Mouse (Mus musculus) layer of hippocampus, adult 18-20 months (tissue): ENCODE results near the gene Chd1l. TPM values are rescaled to one million over a fixed set of nuclear protein-coding genes. Genes with fewer than 3 reads are reported as not detected.

ENCODE experiments used
- DNase-seq, 2 experiments: peaks; one replicate each; pipeline ENCODE4 v3.0.0; 2022; ENCODE audit warnings: low spot score in 2 of 2
- total RNA-seq, 2 experiments: library from RNA; stranded (reverse); gene quantifications; 2 replicates each; pipeline ENCODE4 v1.2.3; 2021

Chd1l gene
- total RNA-seq, 2 experiments from 2014 or later, result 10.8 to 11.6 TPM

DNA sequence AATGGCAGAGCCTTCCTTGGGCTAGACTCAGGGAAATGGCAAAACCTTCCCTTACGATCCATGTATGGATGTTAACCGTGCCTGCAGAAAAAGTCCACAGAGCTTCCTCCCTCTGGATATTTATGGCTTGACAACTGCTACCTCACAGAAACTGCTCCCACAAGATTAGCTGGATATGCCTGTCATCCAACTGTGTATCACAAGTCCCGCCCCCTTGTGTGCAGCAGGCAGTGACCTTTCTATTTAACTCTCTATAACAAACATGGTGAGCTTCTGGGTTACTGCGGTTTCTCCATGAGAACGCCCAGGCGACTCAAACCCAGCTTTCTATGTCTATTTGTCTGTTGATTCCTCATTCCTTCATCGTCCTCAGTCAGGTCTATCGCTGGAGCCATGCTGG, 7.9 kb upstream of the Chd1l start:
- DNase-seq, result no peak

DNA sequence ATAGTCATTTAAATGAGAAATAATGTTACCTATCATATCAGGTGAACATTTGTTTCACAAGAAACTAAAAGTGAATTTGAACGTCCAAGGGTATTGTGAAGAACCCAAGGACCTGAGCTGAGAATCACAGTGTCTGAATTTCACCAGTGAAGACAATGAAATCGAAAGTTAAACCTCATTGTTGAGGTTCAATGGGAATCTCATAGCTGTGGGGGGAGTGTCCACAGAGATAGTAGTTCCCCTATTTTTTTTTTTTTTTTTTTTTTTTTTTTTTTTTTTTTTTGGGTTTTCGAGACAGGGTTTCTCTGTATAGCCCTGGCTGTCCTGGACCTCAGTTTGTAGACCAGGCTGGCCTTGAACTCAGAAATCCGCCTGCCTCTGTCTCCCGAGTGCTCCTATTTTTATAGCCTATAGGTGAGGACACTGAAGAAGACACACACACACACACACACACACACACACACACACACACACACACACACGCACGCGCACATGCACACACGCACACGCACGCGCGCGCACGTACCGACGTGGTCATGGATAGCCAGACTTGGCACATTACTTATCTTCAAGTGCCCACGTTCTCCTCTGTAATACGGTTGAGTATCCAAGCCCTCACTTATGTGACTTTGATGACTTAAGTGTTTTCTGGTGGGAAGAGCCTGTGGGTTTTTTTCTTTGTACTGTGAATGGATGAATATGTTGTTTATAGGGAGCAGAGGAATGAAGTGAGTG, 7.3 kb upstream of the Chd1l start:
- DNase-seq, result no peak

- DNase-seq, result no peak
Observed at GRCm38 (mm10) chr3:97615933-97616332, 5.9 kb upstream of the Chd1l start.

DNA sequence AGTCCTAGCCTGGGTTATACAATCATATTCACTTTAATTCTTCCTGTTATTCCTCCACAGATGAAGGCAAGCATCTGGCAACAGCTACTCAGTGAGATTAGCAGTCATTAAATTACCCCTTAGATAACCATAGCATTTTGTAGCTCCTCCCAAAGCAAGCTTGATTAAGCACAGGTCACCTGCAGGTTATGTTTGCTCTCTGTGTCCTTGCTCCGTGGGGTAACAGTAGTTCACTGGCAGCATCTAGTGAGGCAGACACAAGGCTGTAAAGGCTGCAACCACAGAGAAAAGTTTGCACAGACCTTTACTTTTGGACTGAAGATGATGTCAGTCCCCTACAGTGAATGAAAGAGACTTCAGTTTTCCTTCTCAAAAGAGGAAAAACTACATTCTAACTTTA, 5.2 kb upstream of the Chd1l start:
- no peak for DNase-seq

DNA sequence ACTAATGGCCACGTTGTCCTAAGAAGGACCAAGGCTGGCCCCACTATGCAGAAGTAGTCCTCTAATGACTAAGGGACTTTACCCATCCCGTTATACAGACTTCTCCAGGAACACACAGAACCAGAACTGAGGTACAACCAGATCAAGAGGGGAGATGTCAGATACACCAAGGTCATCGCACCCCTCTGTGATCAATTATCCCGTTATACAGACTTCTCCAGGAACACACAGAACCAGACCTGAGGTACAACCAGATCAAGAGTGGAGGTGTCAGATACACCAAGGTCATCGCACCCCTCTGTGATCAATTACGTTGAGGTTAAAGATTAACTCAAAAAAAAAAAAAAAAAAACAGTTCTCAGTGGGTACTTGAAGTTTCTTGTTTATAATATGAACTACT, 1.0 kb upstream of the Chd1l start:
- DNase-seq, result no peak

DNA sequence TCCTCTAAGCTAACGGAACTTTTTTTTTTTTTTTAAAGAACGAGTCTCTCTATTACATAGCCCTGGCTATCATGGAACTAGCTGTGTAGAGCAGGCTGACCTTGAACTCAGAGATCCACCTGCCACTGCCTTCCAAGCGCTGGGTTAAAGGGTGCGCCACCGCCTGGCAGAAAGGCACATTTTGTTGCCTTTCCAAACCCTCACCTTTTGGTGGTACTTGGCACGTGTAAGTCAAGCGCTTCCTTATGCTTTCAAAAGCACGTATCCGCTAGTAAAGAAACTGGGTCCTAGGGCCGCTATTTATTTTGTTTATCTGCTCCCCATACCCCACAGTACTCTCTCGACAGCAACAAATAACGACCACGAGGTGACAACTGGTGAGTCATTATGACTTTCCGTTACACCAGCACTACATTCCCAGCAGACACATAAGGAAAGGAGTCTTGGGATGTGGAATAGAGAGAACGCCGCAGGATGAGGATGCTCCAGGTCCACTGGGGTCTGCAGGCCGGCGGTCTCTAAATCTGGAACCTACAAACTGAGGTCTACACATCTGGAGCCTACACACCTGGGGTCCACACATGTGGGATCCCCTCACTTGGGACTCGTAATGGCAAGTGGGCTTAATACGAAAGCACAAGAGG, 680 bp downstream of the Chd1l start:
- no peak for DNase-seq

DNA sequence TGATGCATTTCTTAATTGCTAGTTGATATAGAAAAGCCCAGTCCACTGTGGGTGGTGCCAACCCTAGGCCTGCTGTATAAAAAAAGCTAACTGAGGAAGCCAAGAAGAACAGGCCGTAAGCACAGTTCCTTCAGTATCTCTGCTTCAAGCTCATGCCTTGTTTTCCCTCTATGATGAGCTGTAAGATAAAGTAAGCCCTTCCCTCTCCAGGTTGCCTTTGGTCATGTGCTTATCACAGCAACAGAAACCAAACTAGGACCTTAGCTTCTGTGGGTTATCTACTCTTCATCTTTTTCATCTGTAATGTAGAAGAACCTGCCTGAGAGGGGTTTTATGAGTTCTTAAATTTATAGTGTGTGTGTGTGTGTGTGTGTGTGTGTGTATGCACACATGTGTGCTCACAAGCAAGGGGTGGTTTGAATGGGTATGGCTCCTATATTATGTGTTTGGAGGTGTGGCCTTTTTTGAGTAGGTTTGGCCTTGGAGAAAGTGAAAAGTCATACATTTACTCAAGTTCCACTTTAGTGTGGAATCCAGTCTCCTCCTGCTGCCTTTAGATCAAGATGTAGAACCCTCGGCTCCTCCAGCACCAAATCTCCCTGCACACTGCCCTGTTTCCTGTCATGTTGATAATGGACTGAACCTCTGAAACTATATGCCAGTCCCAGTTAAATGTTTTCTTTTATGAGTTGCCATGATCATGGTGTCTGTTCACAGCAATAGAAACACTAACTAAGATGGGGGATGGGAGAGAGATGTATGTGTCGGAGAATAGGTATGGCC, 9.8 kb downstream of the Chd1l start:
- DNase-seq, result no peak

DNA sequence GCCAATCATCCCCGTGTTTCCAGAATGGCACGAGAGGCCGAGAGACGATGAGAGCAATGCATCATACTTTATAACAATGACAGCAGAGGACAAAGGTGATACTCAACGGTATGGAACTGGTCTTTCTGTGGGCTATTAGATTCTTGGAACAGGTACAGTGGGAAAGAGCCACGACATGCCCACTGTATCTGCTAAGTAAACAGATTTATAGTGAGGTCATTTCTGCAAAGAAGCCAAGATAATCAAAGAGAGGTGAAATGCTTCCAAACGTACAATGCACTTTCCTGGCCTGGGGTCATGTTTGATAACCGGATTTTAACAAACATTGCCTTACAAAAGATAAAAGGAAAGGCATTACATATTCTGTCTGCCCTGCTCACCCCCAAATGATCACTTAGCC, 13.2 kb downstream of the Chd1l start:
- no peak for DNase-seq

DNA sequence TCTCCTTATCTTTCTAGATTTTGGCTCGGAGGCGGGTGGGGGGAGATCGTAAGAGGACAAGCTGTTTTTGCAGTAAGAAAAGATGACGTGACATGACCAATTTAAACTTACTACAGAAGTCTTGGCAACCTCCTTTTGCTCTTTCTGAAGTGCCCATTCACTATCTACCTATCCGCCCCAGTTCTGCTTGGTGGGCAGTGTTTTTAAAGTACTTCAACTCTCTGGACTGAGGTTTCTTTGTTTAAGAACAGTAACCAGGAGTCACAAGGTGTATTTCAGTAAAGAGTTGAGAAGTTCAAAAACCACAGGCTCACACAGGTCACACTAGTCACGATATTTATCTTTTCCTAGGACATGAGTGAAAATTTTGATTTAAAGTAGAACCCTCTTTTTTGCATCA, 14.9 kb downstream of the Chd1l start:
- no peak for DNase-seq

DNA sequence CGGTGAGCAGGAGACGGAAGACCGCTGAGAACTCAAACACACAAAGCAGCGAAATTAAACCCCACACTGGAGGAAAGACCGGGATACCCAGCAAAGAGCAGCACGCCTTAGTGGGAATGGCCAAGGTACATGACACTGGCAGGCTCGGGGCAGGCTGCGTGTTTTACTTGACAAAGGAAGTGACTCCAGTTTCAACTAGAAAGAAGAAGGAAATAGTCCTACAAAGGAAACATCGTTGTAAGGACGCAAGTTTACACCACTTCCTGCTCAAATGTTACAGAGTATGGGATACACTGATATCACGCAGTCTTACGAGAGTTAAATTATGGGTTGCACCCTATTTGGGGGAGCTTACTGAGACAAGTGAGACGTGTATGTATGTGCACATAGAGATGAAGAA, 15.9 kb downstream of the Chd1l start:
- DNase-seq, result no peak

DNA sequence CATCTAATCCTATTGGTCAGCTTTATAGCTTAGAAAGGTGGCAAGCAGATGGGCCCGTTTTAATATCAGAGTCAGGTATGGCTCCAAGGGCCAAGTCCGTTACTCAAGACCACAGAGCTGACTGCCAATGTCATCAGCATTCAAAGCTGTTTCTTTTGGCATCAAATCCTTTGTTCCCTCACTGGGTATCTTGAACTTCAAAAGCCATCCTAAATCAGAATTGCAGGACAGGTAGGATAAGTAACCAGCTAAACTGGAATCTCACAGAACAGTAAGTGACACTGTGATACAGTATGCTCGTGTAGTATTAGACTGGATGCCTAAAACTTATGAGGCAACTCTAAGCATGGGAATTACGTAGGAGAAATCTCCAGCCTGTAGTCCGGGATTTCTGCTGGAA, 16.9 kb downstream of the Chd1l start:
- DNase-seq, result no peak

DNA sequence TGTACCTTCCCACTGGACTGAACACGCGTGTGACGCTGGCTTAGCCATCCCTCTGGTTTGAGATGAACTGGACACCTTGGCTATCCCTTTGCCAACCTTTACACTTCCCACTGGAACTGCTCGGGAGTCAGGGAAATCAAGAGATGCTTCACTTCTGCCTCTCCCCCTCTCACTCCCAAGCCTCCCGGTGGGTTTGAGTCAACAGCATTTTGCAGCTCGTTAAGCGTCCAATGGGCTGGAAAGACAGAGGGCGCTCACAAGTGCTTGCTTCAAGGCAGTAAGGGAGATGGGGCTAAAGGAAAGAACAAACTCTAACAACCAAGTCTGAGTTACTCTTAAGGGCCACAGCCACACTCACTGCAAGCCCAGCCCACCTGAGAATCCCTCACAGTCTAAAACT, 19.3 kb downstream of the Chd1l start:
- DNase-seq, result no peak

DNA sequence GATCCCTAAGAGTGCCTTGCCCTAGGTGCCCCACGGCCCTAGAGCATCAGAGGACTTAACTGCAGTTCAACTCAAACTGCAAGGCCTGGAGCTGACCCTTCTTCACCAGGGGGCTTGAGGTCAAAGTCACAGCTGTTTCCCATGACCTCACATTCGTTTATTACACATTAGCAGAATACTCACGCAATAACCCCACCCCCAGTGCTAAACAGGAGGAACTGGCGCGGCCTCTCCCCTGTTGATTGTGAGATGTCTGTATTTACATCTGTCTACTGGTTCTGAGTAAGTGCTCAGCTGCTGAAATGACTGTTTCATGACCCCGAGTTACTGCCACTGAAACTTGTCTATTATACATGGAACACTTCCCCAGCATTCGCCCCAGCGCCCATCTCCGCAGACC, 22.3 kb downstream of the Chd1l start:
- no peak for DNase-seq

GRCm38 (mm10) chr3:97585383-97586160, 24.4 kb downstream of the Chd1l start:
- DNase-seq, result peak; percentile 71 to 92

DNA sequence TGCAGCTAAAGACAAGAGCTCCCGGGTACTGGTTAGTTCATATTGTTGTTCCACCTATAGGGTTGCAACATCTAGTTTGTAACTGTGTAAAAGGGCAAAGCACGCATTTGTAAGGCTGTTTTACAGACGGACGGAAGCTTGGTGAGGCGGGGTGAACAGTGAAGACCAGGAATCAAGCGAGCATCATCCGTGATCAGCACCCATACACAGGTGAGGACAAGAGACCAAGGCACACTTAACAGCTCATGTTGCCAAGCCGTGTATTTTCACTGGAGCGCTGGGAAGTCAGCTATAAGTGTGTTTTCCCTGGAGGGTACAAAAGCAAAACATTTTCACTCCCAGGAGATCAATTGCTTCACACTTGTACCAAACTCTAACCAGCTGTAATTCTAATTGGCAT, 36.2 kb downstream of the Chd1l start:
- DNase-seq, result no peak

DNA sequence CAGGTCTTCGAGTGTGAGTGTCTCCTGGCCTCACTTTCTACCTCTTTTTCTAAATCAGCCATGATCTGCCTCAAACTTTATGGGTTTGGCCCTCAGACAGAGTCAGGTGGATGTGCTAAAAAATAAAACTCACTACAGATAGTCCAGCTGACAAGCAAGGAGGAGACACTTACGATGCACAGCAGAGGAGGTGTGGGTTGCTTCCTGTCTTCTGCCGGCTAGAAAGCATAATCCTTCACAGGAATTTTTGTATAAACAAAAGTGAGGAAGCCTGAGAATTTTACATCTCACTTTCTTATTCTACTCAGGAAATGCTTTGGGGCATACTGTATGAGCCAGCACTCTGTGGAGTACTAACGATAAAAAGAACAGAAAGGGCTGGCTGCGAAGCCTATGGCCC, 45.4 kb downstream of the Chd1l start:
- DNase-seq, result no peak

DNA sequence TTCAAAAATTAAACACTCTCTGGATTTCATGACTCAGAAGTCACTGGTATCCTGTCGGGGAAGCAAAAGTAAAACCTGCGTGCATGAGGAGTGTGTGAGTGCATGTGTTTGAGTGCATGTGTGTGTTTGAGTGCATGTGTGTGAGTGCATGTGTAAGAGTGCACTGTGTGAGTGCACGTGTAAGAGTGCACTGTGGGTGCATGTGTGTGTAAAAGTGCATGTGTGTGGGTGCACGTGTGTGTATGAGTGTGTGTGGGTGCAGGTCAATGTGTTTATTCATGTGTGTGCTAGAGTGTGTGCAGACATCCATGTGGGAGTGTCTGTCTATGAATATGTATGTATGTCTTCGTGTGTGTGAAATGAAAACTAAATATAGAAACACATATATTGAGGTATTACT, 51.4 kb downstream of the Chd1l start:
- no peak for DNase-seq

DNA sequence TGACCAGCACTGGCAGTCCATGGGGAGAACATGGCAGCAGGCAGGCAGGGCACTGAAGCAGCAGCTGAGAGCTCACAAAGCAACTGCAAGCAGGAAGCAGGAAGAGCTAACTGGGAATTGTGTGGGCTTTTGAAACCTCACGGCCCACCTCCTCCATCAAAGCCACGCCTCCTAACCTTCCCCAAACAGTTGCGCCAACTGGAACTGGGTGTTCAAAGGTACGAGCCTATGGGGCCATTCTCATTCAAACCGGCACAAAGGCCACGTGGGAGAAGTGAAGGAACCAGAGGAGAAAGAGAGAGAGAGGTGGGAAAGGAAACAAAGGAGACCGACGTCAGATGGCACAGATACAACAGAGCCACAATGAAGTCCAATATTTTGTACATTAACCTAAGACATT, 63.8 kb downstream of the Chd1l start:
- no peak for DNase-seq

GRCm38 (mm10) chr3:97540171-97540570, 69.8 kb downstream of the Chd1l start:
- DNase-seq, result no peak

- no peak for DNase-seq
Observed at GRCm38 (mm10) chr3:97538634-97539033, 71.4 kb downstream of the Chd1l start.

- no peak for DNase-seq
Observed at GRCm38 (mm10) chr3:97537006-97537405, 73.0 kb downstream of the Chd1l start.

- no peak for DNase-seq
Observed at GRCm38 (mm10) chr3:97535660-97536059, 74.3 kb downstream of the Chd1l start.
